Mouse (Mus musculus) gastrocnemius, adult 8-10 months (tissue): ENCODE measurements around the gene Zim1. TPM values are rescaled to one million over a fixed set of nuclear protein-coding genes. Genes with fewer than 3 reads are reported as not detected.

ENCODE experiments used
- DNase-seq, 2 experiments: peaks; one replicate each; pipeline ENCODE4 v3.0.0; 2022; ENCODE audit warnings: low spot score in 2 of 2
- total RNA-seq, 4 experiments: library from RNA; stranded (reverse); gene quantifications; 2 replicates each; pipeline ENCODE4 v1.2.4; 2022

Zim1 gene
- total RNA-seq, 4 experiments from 2014 or later = 2.2 to 2.8 (median 2.5) TPM

DNA sequence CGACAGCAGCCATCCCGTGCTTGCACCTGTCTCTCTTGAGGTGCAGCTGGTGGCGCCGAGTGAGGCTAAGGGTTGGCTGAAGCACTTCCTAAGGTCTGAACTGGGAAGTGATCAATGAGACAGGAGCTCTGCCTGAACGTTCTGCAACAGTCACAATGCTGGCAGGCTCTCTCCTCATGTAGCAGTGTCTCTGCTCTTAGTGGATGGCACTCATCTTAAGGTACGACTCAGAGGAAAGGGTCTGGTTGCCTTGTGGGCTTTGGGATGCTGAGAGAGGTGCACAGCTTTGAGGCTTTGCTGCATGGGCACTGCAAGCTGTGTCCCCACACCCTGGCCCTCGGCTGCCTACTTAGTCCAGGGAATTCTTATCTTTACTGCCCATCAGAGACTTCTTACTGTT, 45.0 kb downstream of the Zim1 start:
- no peak for DNase-seq

DNA sequence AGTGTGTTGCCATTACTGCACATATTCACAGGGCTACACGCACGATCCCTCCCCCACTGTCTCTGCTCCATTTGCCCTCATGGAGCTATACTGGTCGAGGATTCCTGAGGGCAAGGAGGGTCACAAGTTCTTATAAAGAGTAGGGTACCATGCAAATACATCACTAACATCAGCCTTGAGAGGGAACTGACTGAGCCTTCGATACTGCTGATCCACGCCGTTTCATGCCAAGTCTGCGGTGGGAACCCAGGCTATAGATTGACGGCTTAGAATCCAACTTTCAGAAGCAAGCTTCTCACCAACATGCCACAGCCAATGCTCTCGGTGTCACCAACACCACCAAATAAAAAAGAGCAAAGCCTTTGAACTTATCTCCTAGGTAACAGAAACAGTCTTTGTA, 45.7 kb downstream of the Zim1 start:
- DNase-seq = no peak

DNA sequence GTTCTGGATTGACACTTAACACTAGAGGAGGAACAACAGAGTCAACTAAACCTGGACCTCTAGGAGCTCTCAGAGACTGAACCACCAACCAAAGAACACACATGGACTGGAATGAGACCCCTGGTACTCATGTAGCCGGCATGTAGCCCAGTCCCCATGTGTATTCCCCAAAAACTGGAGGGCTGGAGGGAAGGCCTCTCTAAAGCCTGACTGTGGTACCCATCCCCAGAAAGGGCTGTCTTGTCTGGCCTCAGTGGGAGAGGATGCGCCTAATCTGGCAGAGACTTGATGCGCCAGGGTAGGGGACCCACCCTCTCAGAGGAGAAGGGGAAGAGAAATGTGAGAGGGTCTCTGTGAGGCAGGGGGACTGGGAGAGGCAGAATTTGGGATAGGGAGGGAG, 50.4 kb downstream of the Zim1 start:
- DNase-seq = no peak

DNA sequence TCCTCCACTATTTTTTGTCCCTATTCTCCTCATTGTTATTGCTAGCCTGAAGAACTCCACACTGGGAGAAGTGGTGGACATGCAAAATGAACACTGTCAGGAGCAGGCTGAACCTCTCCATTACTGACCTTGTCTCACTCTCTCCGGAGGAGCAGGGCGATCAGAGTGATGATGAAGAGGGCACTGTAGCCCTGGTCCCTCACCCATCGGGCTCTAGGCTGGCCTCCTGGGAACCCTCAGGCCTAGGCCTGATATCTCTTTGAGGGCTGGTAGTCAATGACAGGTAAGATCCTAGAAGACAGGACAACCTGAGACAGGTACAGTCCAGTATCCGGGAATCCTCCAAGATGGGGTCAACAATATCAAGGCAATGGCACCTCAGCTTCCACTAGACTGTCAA, 58.2 kb downstream of the Zim1 start:
- no peak for DNase-seq

DNA sequence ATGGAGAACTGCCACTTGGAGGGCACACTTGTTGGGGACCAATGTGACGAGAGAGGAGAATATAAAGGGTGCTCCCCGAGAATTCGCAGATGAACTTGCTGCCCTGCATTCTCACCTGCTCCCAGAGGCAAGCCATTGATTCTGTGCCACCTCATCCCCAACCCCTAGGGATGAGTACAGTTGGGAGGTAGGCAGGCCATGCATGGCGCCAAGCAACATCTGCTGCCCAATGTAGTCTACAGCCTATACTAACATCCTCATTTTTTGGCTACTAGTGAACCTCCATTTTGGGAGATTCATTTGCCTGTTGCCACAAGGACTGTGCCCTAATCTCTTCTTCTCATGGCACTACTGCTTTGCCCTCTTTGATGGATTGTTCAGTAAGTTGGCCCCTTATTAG, 59.5 kb downstream of the Zim1 start:
- DNase-seq = no peak

DNA sequence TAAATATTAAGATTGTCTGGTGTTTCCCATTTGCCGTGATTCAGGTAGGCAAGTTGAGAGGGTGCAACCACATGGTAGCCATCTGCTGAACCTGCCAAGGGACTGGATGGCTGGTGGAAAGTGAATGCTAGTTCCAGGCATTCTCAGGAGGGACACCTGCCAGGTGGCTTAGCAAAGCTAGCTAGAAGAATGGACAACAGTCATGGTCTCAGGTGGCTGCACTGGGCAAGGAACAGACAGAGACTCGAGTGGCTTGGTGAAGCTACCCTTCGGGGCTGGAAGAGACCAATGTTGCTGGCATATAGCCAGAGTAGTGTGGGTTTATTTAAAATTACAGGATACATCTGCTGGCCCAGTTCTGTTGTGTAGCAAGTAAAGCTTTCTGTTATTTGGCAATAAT, 60.4 kb downstream of the Zim1 start:
- no peak for DNase-seq

Other genes starting within 250 kb of the Zim1 start
- gene Olfr1336, start 240.3 kb downstream of the Zim1 start, total RNA-seq = not detected
- gene Olfr1346, start 229.3 kb downstream of the Zim1 start, total RNA-seq = not detected
- not detected for gene Olfr5, start 209.5 kb downstream of the Zim1 start, total RNA-seq
- gene Olfr1347, start 196.7 kb downstream of the Zim1 start, total RNA-seq = not detected
- gene Olfr1348, start 187.7 kb downstream of the Zim1 start, total RNA-seq = not detected
- not detected for gene Olfr1349, start 173.5 kb downstream of the Zim1 start, total RNA-seq
- gene Olfr1350, start 131.6 kb downstream of the Zim1 start, total RNA-seq = not detected
- 1 to 10 TPM; 2.0 to 3.8 (median 2.5) TPM for gene Peg3, start 34.0 kb upstream of the Zim1 start, total RNA-seq
- not detected for gene Usp29, start 34.1 kb upstream of the Zim1 start, total RNA-seq